Mouse (Mus musculus): Measurements from ENCODE around the gene Bola1.
"Not testable (repeated sequence)": the region's sequence is repeated elsewhere in the genome, so short reads cannot be mapped to it uniquely, and the experiment has no call there.

The Bola1 gene

DNA sequence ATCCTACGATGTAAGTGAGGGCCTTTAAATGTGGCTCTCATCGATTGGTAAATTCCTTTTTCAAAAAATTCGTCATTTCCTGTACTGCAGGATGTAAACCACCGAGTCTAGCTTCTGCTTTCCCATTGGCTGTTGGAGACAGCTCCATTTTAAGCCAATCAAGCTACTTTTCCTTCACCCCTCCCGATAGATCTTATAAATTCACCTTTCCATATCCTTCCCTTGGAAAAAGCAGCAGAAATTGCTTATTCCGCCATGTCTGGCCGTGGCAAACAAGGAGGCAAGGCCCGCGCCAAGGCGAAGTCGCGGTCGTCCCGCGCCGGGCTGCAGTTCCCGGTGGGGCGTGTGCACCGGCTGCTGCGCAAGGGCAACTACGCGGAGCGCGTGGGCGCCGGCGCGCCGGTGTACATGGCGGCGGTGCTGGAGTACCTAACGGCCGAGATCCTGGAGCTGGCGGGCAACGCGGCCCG lies at the start of gene Bola1, which contains the start of gene Hist2h2ab:
Gene Bola1, minus strand, starts transcription at position 49 of the 470 bp plus-strand sequence.
Gene Hist2h2ab, plus strand, starts transcription at position 205 of the 470 bp plus-strand sequence.
- peak; percentile 61 to 73 for DNase-seq (ENCODE audit: low spot score in 2 of 2)

GRCm38 (mm10) chr3:96268776-96269378 lies 49.4 kb upstream of the Bola1 start:
- DNase-seq (ENCODE audit: low spot score in 2 of 2): not testable (repeated sequence)

DNA sequence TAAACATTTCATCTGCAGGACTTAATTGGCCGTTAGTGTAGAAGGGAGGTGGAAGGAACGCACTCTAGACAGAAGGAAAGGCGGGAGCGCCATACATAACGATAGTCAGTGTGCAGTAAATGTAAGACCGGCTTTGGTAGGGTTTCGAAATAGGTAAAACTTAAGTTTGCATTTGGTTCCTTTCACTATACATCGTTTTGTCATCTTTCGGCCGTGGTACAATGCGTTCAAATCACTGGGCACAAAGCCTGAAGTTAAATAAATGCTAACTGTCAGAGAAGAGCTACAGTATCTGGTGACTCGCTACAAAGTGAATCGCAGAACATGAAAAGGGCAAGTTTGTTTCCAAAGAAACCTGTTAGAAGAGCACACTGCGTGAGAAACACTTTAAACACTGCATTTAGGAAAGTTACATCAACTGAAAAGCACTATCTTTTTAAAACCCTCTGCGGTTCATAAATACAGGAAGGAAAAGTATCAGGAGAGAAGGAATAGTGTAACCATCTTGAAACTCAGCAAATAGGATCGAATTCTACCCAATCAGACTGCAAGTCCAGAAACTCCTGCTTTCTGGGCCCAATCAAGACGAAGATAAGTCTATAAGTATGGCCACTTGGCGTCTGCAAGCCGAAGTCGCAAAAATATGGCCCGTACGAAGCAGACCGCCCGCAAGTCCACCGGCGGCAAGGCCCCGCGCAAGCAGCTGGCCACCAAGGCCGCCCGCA lies 48.7 kb upstream of the Bola1 start, which contains the start of gene Hist2h3b:
Gene Hist2h3b, plus strand, starts transcription at position 604 of the 725 bp plus-strand sequence.
- peak; percentile 60 to 74 for DNase-seq (ENCODE audit: low spot score in 2 of 2)

DNA sequence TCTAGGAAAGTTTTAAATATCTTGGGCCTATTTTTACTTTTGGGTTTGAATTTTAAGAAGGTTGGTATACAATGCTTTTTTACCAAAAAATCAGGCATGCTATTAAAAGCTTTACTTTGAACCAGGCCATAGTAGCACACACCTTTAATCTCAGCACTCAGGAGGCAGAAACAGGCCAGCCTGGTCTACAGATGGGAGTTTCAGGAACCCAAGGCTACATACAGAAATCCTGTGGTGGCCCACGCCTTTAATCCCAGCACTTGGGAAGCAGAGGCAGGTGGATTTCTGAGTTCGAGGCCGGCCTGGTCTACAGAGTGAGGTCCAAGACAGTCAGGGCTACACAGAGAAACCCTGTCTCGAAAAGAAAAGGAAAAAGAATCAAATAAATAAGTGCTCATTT lies 48.0 kb upstream of the Bola1 start:
- DNase-seq (ENCODE audit: low spot score in 2 of 2): no peak

DNA sequence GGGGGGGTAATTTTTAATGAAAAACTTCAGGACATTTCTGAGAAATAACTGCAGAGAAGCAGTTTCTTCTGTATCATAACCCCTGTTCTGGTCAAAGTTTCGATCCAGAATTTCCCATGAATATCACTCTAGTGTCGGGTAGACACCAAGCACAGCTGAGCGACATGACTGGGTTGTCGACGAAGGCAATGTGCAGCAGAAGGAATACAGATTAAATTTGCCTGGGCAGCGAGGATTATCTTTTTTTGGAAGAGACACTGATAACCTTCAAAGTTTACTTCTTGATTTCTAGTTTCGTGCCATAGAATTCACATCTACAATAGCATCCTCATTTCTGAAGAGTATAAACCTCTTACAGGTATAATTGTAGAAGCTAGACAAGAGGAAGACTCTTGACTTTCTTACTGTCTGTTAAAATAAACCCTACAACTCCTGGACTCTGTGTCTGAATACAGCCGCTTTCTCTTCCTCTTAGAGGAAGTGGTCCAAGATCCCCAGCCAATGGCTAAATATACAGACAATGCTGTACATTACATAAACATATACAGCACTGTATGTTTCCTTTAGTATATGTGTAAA lies 46.7 kb upstream of the Bola1 start:
- no peak for DNase-seq (ENCODE audit: low spot score in 2 of 2)

- DNase-seq (ENCODE audit: low spot score in 2 of 2): no peak
Observed at GRCm38 (mm10) chr3:96264404-96264949, 45.0 kb upstream of the Bola1 start.

DNA sequence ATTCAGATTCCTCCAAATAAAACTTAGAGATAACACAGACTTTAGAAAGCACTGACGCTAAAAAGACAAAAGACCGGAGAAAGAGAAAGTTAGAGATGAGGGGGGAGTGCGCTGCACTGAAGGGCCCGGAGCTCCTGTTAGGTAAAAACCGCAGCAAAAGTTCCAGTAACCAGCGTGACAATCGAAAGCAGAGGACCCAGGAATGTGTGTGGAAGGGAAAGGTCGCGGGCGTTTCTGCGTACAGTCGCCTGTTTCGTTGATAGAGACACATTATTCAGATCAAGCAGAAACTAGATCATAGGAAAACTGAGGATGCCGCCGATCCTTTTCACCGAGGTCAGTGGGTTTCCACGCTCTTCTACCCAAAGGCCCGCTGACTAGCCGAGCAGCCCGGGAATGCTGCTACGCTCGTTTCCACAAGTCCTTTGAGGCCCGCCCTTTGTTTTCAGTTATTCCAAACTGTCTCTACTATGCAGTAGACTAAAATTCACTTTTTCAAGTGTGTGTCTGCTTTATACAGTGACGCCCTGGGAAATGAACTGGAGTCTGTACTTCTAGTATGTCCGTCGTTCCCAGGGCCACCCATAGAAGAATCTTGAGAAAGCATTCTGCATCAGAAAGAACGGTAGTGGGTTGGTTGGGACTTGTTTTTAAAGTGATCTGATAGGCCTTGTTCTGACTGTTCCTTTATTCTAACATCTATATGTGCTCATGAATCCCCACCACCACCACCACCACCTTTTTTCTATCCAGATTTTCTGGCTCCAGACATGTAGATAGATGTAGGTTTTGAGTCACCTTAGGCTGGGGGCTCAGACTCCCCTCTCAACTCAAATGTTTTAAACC lies 44.3 kb upstream of the Bola1 start:
- peak in 1 of 2 experiments; percentile 32 for DNase-seq (ENCODE audit: low spot score in 2 of 2)

- peak; percentile 95 for DNase-seq (ENCODE audit: low spot score in 2 of 2)
Observed at GRCm38 (mm10) chr3:96262979-96263550, 43.6 kb upstream of the Bola1 start, which contains the start of gene Hist2h4. Gene Hist2h4 (minus strand): TSS chr3:96263311.

DNA sequence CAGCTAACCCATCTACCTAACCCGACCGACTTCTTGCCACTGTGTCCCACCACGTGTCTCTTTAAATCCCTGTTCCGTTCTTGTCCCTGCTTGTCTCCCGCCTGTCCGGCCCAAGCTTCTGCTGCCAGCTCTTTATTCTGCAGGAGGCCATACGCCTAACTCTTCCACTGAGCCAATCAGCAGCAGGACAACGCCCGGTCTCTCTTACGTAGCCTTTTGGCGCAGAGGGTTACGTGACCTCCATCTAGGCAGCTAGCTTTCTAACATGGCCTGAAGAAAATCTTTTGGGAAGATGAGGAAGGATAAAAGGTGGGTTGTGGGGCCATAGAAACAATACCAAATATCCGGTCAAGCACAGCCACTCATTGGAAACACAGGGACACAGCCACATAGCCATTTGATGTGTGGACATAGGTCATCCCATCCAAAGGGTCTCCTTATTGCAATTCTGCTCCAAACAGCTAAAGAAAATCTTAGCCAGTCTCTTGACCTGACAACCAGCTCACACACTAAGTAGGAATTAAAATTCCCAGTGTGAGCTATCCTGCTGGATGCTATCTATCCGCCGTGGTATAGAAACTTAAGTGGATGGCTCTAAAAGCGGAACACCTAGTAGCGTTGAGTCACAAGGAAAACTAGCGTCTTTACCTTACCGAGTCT lies 42.8 kb upstream of the Bola1 start:
- DNase-seq (ENCODE audit: low spot score in 2 of 2): peak; percentile 70 to 73

- no peak for DNase-seq (ENCODE audit: low spot score in 2 of 2)
Observed at GRCm38 (mm10) chr3:96261623-96262022, 42.1 kb upstream of the Bola1 start.

DNA sequence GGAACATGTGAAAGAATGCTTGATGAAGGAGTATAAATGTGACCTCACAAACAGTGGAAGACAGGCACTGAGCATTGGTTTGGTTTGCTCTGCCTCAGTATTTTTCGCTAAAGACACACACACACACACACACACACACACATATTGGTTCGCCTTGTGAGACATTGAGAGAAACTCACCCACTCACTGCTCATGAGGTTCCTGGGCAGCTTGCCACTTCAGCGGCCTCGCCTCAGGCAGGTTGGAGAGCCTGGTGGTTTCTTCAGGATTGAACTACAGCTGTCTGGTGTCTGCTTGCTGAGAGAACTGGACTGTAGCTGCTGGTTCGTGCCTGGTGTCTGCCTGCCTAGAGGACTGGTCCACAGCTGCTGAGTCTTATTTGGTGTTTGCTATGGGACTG lies 40.7 kb upstream of the Bola1 start:
- no peak for DNase-seq (ENCODE audit: low spot score in 2 of 2)

DNA sequence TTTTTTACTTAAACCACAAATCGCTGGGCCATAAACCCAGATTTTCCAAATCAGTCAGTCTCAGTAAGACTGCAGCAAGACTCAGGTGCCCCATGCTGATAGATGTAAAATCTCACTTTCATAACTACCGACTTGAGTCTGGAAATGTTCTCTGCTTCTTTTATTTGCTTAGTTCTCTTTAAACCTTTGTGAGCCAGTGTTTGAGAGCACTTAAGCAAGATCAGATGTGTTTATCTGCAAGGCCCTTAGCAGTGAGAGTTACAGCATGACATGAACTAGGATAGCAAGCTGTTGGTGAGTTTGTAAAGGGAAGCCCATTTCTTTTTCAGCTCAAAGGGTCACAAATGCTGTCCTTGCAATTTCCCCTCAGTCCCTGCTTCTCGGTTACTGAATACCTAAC lies 37.7 kb upstream of the Bola1 start:
- no peak for DNase-seq (ENCODE audit: low spot score in 2 of 2)

GRCm38 (mm10) chr3:96255926-96256593 lies 36.6 kb upstream of the Bola1 start:
- no peak for DNase-seq (ENCODE audit: low spot score in 2 of 2)

DNA sequence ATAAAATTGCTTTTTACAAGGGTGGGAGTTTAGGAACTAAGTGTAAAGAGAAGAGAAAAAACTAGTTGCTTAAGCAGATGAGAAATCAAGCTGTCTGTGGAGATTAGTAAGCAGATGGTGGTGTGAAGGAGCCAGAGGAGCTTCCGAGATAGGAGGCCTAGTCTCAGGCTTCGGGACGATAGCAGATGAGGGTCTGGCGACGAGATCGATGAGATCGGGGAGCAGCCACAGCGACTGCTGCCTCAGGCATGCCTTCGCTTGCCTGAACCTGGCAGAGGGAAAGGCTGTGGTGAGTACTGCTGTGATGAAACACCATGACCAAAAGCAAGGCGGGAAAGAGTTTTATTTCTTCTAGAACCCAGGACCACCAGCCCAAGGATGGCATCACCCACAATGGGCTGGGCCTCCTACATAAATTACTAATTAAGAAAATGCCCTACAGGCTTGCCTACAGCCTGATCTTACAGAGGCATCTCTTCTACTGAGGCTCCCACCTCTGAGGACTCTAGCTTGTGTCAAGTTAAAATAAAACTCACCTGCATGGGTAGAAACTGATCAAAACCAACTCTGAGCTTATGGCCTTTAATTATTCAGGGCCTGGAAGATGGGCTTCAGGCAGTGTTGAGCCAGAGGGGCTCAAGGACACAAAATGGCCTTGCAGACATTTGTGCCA lies 35.3 kb upstream of the Bola1 start:
- no peak for DNase-seq (ENCODE audit: low spot score in 2 of 2)

GRCm38 (mm10) chr3:96251787-96252186 lies 32.3 kb upstream of the Bola1 start:
- no peak for DNase-seq (ENCODE audit: low spot score in 2 of 2)

- no peak for DNase-seq (ENCODE audit: low spot score in 2 of 2)
Observed at GRCm38 (mm10) chr3:96250890-96251289, 31.4 kb upstream of the Bola1 start.

GRCm38 (mm10) chr3:96249034-96249345 lies 29.5 kb upstream of the Bola1 start:
- no peak for DNase-seq (ENCODE audit: low spot score in 2 of 2)

DNA sequence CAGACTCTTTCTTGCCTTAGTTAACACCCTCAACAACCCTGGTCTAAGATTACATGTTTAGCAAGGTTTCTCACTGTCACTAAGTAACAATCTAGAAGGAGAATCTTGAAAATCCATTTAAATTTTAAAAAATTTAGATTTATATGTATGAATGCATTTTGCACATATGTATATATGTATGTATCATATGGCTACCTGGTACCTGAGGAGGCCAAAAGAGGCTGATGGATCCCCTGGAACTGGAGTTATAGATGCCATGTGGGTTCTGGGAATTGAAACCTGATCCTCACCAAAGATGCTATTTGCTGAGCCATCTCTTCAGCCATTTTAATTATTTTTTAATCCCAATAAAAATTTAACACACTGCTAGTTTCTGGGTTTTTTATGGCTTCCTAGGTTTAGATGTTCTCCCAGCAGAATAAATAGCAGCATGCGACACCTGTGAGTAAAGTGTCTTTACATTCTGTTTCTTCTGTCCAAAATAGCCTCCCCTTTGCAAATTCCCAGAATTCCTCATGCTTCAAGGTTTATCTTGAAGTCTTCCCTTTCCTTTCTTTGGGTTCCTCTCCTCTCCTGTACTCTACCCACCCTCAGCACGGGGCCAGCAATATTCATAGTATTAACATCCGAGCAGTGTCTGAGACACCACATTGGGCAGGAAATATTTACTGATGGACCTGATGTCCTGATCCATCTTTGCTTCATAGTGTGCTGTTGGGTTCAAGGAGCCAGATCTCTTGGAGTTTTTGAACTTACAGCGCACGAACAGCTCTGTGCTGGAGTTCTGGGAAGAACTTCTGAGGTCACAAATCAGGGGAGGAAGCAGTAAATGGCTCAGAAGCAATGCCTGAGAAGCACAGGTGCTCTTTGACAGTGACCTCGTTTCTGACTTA lies 28.9 kb upstream of the Bola1 start:
- no peak for DNase-seq (ENCODE audit: low spot score in 2 of 2)
